Mouse (Mus musculus): ENCODE results near the gene Herpud1. TPM values are rescaled to one million over a fixed set of nuclear protein-coding genes. Genes with fewer than 3 reads are reported as not detected.

Gene Herpud1
- total and polyA plus RNA-seq, 2 experiments from 2014 or later = 131 to 177 TPM

GRCm38 (mm10) chr8:94363906-94364305, 22.3 kb upstream of the Herpud1 start:
- no peaks in the 10 kb centered on the region for H3K9me3 ChIP-seq (replicated peaks; ENCODE audit: control insufficient read depth, low read length)
- peak overlapping the region; percentile 96 for H3K27ac ChIP-seq (ENCODE audit: low read depth)
- ATAC-seq (ENCODE audit: insufficient read depth, low read depth) = peak; percentile 57
- no peak for TF ChIP-seq CTCF (IDR thresholded peaks at IDR 0.05; ENCODE audit: low read depth)
- TF ChIP-seq EP300 (IDR thresholded peaks at IDR 0.05; ENCODE audit: low read depth) = 0 out of 2 replicates have a peak, but pooled peaks have one; percentile 40
- no peaks in the 10 kb centered on the region for H3K36me3 ChIP-seq (replicated peaks; ENCODE audit: control insufficient read depth, insufficient read depth, low read length)
- peak; percentile 54 for DNase-seq (ENCODE audit: low spot score)
- 46% methylated on average over 2 of the region's 2 CpGs for WGBS
- H3K9ac ChIP-seq (replicated peaks; ENCODE audit: low read depth, low read length) = no peak overlapping the region
- H3K4me2 ChIP-seq (ENCODE audit: low read depth, low read length) = no peak overlapping the region
- H3K27me3 ChIP-seq (ENCODE audit: control insufficient read depth, insufficient read depth, low read length) = no peaks in the 10 kb centered on the region
- H3K4me3 ChIP-seq (ENCODE audit: low read depth, low read length) = no peak overlapping the region
- H3K4me1 ChIP-seq (ENCODE audit: control insufficient read depth, insufficient read depth) = peaks cover 30% of the 10 kb centered on the region

DNA sequence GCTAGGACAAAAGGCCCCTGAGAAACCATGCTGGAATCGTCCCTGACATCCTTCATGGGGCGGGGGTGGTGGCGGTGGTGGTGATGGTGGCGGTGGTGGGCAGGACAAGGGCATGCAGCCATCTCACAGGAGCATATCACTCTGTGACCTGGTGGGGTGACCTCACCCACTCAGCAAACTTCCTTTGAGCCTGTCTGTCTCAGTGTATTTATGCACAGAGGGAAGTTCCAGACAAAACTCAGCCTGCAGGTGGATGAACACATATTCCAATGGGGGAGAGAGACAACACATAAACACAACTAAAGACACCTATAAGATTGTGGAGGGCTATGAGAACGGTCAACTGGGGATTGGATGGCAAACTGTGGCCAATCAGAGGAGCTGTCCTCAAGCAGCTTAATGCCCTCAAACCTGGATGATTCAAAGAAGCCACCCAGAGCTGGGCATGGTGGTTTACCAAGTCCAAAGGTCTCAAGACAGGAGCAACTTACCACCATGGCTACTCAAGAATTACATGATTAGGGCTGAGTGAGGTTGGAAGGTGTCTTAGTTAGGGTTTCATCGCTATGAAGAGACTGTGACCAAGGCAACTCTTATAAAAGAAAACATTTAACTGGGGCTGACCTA, 21.4 kb upstream of the Herpud1 start:
- Histone ChIP-seq H3K4me1 (ENCODE audit: control insufficient read depth, insufficient read depth) (peaks cover 25% of the 10 kb centered on the region), H3K4me3 (ENCODE audit: low read depth, low read length) (no peak overlapping the region), H3K4me2 (ENCODE audit: low read depth, low read length) (no peak overlapping the region), H3K9ac (replicated peaks; ENCODE audit: low read depth, low read length) (no peak overlapping the region), H3K9me3 (replicated peaks; ENCODE audit: control insufficient read depth, low read length) (no peaks in the 10 kb centered on the region), H3K27ac (ENCODE audit: low read depth) (no peak overlapping the region; the same call in 1 of the 2 replicates), H3K36me3 (replicated peaks; ENCODE audit: control insufficient read depth, insufficient read depth, low read length) (no peaks in the 10 kb centered on the region), H3K27me3 (ENCODE audit: control insufficient read depth, insufficient read depth, low read length) (no peaks in the 10 kb centered on the region)
- whole genome bisulfite sequencing = 76% methylated on average over 6 of the region's 6 CpGs
- DNase-seq (ENCODE audit: low spot score) (no peak), ATAC-seq (ENCODE audit: insufficient read depth, low read depth) (no peak)
- TF ChIP-seq EP300 (IDR thresholded peaks at IDR 0.05; ENCODE audit: low read depth) (no peak), CTCF (IDR thresholded peaks at IDR 0.05; ENCODE audit: low read depth) (no peak)

GRCm38 (mm10) chr8:94365410-94365981, 20.7 kb upstream of the Herpud1 start:
- Histone ChIP-seq H3K27me3 (ENCODE audit: control insufficient read depth, insufficient read depth, low read length) (no peaks in the 10 kb centered on the region), H3K4me2 (ENCODE audit: low read depth, low read length) (no peak overlapping the region), H3K9me3 (replicated peaks; ENCODE audit: control insufficient read depth, low read length) (no peaks in the 10 kb centered on the region), H3K9ac (replicated peaks; ENCODE audit: low read depth, low read length) (no peak overlapping the region), H3K36me3 (replicated peaks; ENCODE audit: control insufficient read depth, insufficient read depth, low read length) (no peaks in the 10 kb centered on the region), H3K4me1 (ENCODE audit: control insufficient read depth, insufficient read depth) (peaks cover 25% of the 10 kb centered on the region), H3K27ac (ENCODE audit: low read depth) (no peak overlapping the region), H3K4me3 (ENCODE audit: low read depth, low read length) (no peak overlapping the region)
- TF ChIP-seq CTCF (IDR thresholded peaks at IDR 0.05; ENCODE audit: low read depth) (no peak), EP300 (IDR thresholded peaks at IDR 0.05; ENCODE audit: low read depth) (no peak)
- WGBS = 82% methylated on average over 9 of the region's 9 CpGs
- DNase-seq (ENCODE audit: low spot score) (no peak), ATAC-seq (ENCODE audit: insufficient read depth, low read depth) (no peak)

DNA sequence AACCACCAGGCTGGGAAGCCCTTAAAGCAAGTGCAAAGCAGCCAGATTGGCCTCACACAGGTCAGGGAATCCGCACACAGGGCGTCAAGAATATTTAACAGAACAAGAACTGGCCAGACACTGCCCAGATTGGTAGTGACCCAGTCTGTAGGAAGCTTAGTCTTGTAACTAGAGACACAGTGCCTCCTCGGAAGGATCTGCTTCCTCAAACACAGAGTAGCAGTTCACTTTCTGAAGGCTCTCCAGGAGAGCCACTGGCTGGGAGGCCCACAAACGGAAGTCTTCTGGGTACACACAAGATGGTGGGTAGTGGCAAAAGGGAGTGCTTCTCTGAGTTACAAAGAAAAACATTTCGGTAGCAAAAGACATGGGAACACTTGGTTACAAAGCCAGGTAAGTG, 15.4 kb upstream of the Herpud1 start:
- WGBS = 78% methylated on average over 5 of the region's 5 CpGs
- Histone ChIP-seq H3K9me3 (replicated peaks; ENCODE audit: control insufficient read depth, low read length) (no peaks in the 10 kb centered on the region), H3K4me1 (ENCODE audit: control insufficient read depth, insufficient read depth) (no peaks in the 10 kb centered on the region), H3K27ac (ENCODE audit: low read depth) (no peak overlapping the region), H3K4me2 (ENCODE audit: low read depth, low read length) (no peak overlapping the region), H3K9ac (replicated peaks; ENCODE audit: low read depth, low read length) (no peak overlapping the region), H3K4me3 (ENCODE audit: low read depth, low read length) (no peak overlapping the region), H3K36me3 (replicated peaks; ENCODE audit: control insufficient read depth, insufficient read depth, low read length) (no peaks in the 10 kb centered on the region), H3K27me3 (ENCODE audit: control insufficient read depth, insufficient read depth, low read length) (no peaks in the 10 kb centered on the region)
- DNase-seq (ENCODE audit: low spot score) = no peak
- TF ChIP-seq CTCF (IDR thresholded peaks at IDR 0.05; ENCODE audit: low read depth) = no peak
- TF ChIP-seq EP300 (IDR thresholded peaks at IDR 0.05; ENCODE audit: low read depth) = no peak
- ATAC-seq (ENCODE audit: insufficient read depth, low read depth) = no peak

DNA sequence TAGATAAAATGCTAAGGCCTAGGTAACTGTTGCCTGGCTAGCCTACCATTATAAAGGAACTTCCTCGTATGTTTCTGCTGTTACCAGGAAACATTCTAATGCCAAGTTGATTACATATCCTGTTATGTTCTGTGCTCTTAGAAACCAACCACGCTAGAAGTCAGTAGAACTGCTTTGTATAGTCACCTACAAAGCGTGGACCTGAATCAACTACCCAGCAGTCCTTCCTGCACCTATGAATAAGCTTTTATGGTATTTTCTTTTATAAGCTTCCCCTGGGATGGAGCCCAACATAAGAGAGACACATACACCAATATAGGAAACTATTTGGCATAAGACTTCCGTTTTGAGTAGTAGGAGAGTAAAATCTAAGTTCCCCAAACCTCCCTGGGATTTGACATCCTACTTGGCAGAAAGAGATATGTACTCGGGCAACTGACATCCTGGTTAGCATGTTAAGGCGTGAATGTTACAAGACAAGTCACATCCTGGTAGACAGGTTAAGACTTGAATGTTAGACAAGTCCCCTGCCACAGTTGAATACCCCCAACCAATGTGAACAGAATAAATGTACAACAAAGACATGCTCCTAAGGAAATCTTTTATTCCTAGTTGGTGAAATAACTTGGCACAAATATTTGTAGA, 13.2 kb upstream of the Herpud1 start:
- 63% methylated on average over 6 of the region's 6 CpGs for WGBS

More for the DNA sequence above, 13.2 kb upstream of the Herpud1 start:
- H3K27me3 ChIP-seq (ENCODE audit: control insufficient read depth, insufficient read depth, low read length) = no peaks in the 10 kb centered on the region
- no peak overlapping the region for H3K27ac ChIP-seq (ENCODE audit: low read depth)
- TF ChIP-seq EP300 (IDR thresholded peaks at IDR 0.05; ENCODE audit: low read depth) = no peak
- no peak for TF ChIP-seq CTCF (IDR thresholded peaks at IDR 0.05; ENCODE audit: low read depth)
- ATAC-seq (ENCODE audit: insufficient read depth, low read depth) (no peak), DNase-seq (ENCODE audit: low spot score) (peak; percentile 24)
- H3K4me2 ChIP-seq (ENCODE audit: low read depth, low read length) = no peak overlapping the region
- no peak overlapping the region for H3K4me3 ChIP-seq (ENCODE audit: low read depth, low read length)
- no peak overlapping the region for H3K9ac ChIP-seq (replicated peaks; ENCODE audit: low read depth, low read length)
- H3K4me1 ChIP-seq (ENCODE audit: control insufficient read depth, insufficient read depth) = 0 out of 2 replicates have a peak, but pooled peaks cover 4% of the 10 kb centered on the region
- no peaks in the 10 kb centered on the region for H3K36me3 ChIP-seq (replicated peaks; ENCODE audit: control insufficient read depth, insufficient read depth, low read length)
- H3K9me3 ChIP-seq (replicated peaks; ENCODE audit: control insufficient read depth, low read length) = no peaks in the 10 kb centered on the region

Data from heart, postnatal 0 days (tissue).